Mouse (Mus musculus) embryonic facial prominence, embryonic 13.5 days (tissue): ENCODE measurements around the gene Ggct. TPM values are rescaled to one million over a fixed set of nuclear protein-coding genes. Genes with fewer than 3 reads are reported as not detected.

ENCODE experiments used
- ATAC-seq: fragments of 200-750 bp; cut with Nextera tagmentation; 2 replicates; pipeline ENCODE4 v1.8.0; 2017; ENCODE audit warnings: low read depth; ENCODE audit not compliant: insufficient number of reproducible peaks, insufficient read depth, low FRiP score, low TSS enrichment
- H3K27ac ChIP-seq: fragments of 300-500 bp; sonication (generic); 2 replicates; pipeline ENCODE4 v1.5.1; 2015; ENCODE audit warnings: moderate library complexity, mild to moderate bottlenecking, inconsistent platforms
- H3K27me3 ChIP-seq: fragments of 300-500 bp; sonication (generic); 2 replicates; pipeline ENCODE4 v1.6.1; 2015; ENCODE audit warnings: mild to moderate bottlenecking, inconsistent platforms
- H3K36me3 ChIP-seq: fragments of 300-500 bp; sonication (generic); 2 replicates; pipeline ENCODE4 v1.6.1; 2015; ENCODE audit warnings: mild to moderate bottlenecking, inconsistent platforms
- H3K4me1 ChIP-seq: fragments of 300-500 bp; sonication (generic); 2 replicates; pipeline ENCODE4 v1.6.1; 2015; ENCODE audit warnings: inconsistent platforms
- H3K4me2 ChIP-seq: fragments of 300-500 bp; sonication (generic); 2 replicates; pipeline ENCODE4 v1.6.1; 2015; ENCODE audit warnings: moderate library complexity, mild to moderate bottlenecking, inconsistent platforms
- H3K4me3 ChIP-seq: fragments of 300-500 bp; sonication (generic); 2 replicates; pipeline ENCODE4 v1.5.1; 2015; ENCODE audit warnings: mild to moderate bottlenecking, inconsistent platforms
- H3K9ac ChIP-seq: fragments of 300-500 bp; sonication (generic); 2 replicates; pipeline ENCODE4 v1.6.1; 2015; ENCODE audit warnings: mild to moderate bottlenecking, inconsistent platforms
- H3K9me3 ChIP-seq: fragments of 300-500 bp; sonication (generic); 2 replicates; pipeline ENCODE4 v1.6.1; 2016; ENCODE audit warnings: inconsistent platforms
- WGBS: fragments of 180-500 bp; shearing (Covaris S2); methylation state at CpG from one replicate; pipeline ENCODE4 v1.1.7; 2015; ENCODE audit warnings: mixed read lengths; 5-methylcytosine and 5-hydroxymethylcytosine counted together
- polyA plus RNA-seq: library from polyadenylated mRNA; unstranded; fragments of >200 nt; fragmentation: Nextera tagmentation; extraction: Ambion mirVana; gene quantifications from 2 replicates; pipeline ENCODE4 v1.2.1, GENCODE M21; 2015

The Ggct gene
- polyA plus RNA-seq, 1 experiment from 2014 or later: 9.9 TPM

- Histone ChIP-seq H3K27ac (no peak overlapping the region), H3K9me3 (no peaks in the 10 kb centered on the region), H3K4me2 (no peak overlapping the region), H3K36me3 (0 out of 2 replicates have a peak, but pooled peaks cover 2% of the 10 kb centered on the region), H3K27me3 (peaks cover 26% of the 10 kb centered on the region), H3K9ac (no peak overlapping the region), H3K4me3 (no peak overlapping the region), H3K4me1 (peaks cover 19% of the 10 kb centered on the region)
- WGBS: 83% methylated on average over 4 of the region's 4 CpGs
- ATAC-seq: no peak
Measured at GRCm38 (mm10) chr6:54946241-54946953, 46.4 kb downstream of the Ggct start.

- peaks cover 28% of the 10 kb centered on the region for H3K4me1 ChIP-seq
- peaks cover 26% of the 10 kb centered on the region for H3K27me3 ChIP-seq
- ATAC-seq: no peak
- no peak overlapping the region for H3K9ac ChIP-seq
- no peak overlapping the region for H3K4me3 ChIP-seq
- no peak overlapping the region for H3K4me2 ChIP-seq
- 0 out of 2 replicates have a peak, but pooled peaks cover 2% of the 10 kb centered on the region for H3K36me3 ChIP-seq
- no peak overlapping the region for H3K27ac ChIP-seq
- 81% methylated on average over 16 of the region's 16 CpGs for WGBS
- H3K9me3 ChIP-seq: no peaks in the 10 kb centered on the region
Measured at GRCm38 (mm10) chr6:54944551-54944950, 48.2 kb downstream of the Ggct start.

GRCm38 (mm10) chr6:54943753-54944152, 49.0 kb downstream of the Ggct start:
- Histone ChIP-seq H3K27me3 (peaks cover 26% of the 10 kb centered on the region), H3K4me1 (peaks cover 28% of the 10 kb centered on the region), H3K9me3 (no peaks in the 10 kb centered on the region), H3K4me3 (no peak overlapping the region), H3K9ac (no peak overlapping the region), H3K4me2 (peak overlapping the region; percentile 31), H3K27ac (no peak overlapping the region), H3K36me3 (0 out of 2 replicates have a peak, but pooled peaks cover 2% of the 10 kb centered on the region)
- 48% methylated on average over 24 of the region's 24 CpGs for WGBS
- ATAC-seq: no peak

GRCm38 (mm10) chr6:54943292-54943691, 49.5 kb downstream of the Ggct start:
- Histone ChIP-seq H3K4me1 (peaks cover 28% of the 10 kb centered on the region), H3K27ac (no peak overlapping the region), H3K27me3 (peaks cover 26% of the 10 kb centered on the region), H3K4me2 (no peak overlapping the region), H3K36me3 (0 out of 2 replicates have a peak, but pooled peaks cover 2% of the 10 kb centered on the region), H3K9me3 (no peaks in the 10 kb centered on the region), H3K4me3 (no peak overlapping the region), H3K9ac (no peak overlapping the region)
- WGBS: 70% methylated on average over 16 of the region's 16 CpGs
- ATAC-seq: no peak

GRCm38 (mm10) chr6:54941149-54941548, 51.6 kb downstream of the Ggct start:
- no peak overlapping the region for H3K4me3 ChIP-seq
- H3K4me2 ChIP-seq: no peak overlapping the region

GRCm38 (mm10) chr6:54940126-54940525, 52.6 kb downstream of the Ggct start:
- H3K9me3 ChIP-seq: no peaks in the 10 kb centered on the region
- no peak overlapping the region for H3K9ac ChIP-seq
- H3K4me2 ChIP-seq: no peak overlapping the region
- H3K4me1 ChIP-seq: peaks cover 28% of the 10 kb centered on the region
- H3K27me3 ChIP-seq: peaks cover 26% of the 10 kb centered on the region
- H3K4me3 ChIP-seq: no peak overlapping the region
- no peak for ATAC-seq
- no peak overlapping the region for H3K27ac ChIP-seq
- 0 out of 2 replicates have a peak, but pooled peaks cover 2% of the 10 kb centered on the region for H3K36me3 ChIP-seq
- WGBS: 72% methylated on average over 7 of the region's 7 CpGs

More at GRCm38 (mm10) chr6:54941149-54941548, 51.6 kb downstream of the Ggct start:
- ATAC-seq: no peak
- 93% methylated on average over 6 of the region's 6 CpGs for WGBS
- Histone ChIP-seq H3K9me3 (no peaks in the 10 kb centered on the region), H3K4me1 (peaks cover 28% of the 10 kb centered on the region), H3K27me3 (peaks cover 26% of the 10 kb centered on the region), H3K9ac (no peak overlapping the region), H3K27ac (no peak overlapping the region), H3K36me3 (0 out of 2 replicates have a peak, but pooled peaks cover 2% of the 10 kb centered on the region)

GRCm38 (mm10) chr6:54939631-54940030, 53.1 kb downstream of the Ggct start:
- no peak overlapping the region for H3K9ac ChIP-seq
- no peak overlapping the region for H3K4me3 ChIP-seq
- H3K9me3 ChIP-seq: no peaks in the 10 kb centered on the region
- H3K27me3 ChIP-seq: peaks cover 21% of the 10 kb centered on the region
- H3K4me2 ChIP-seq: no peak overlapping the region
- H3K36me3 ChIP-seq: 0 out of 2 replicates have a peak, but pooled peaks cover 2% of the 10 kb centered on the region
- H3K4me1 ChIP-seq: peaks cover 28% of the 10 kb centered on the region
- no peak overlapping the region for H3K27ac ChIP-seq
- ATAC-seq: no peak
- 50% methylated on average over 4 of the region's 4 CpGs for WGBS

GRCm38 (mm10) chr6:54936496-54936895, 56.3 kb downstream of the Ggct start:
- WGBS: 66% methylated on average over 2 of the region's 2 CpGs
- no peak for ATAC-seq
- H3K27ac ChIP-seq: no peak overlapping the region
- H3K4me1 ChIP-seq: peaks cover 9% of the 10 kb centered on the region
- H3K27me3 ChIP-seq: no peaks in the 10 kb centered on the region
- H3K36me3 ChIP-seq: no peaks in the 10 kb centered on the region
- no peaks in the 10 kb centered on the region for H3K9me3 ChIP-seq
- H3K9ac ChIP-seq: no peak overlapping the region
- no peak overlapping the region for H3K4me3 ChIP-seq
- no peak overlapping the region for H3K4me2 ChIP-seq

- H3K4me3 ChIP-seq: no peak overlapping the region
- 66% methylated on average over 5 of the region's 5 CpGs for WGBS
- no peaks in the 10 kb centered on the region for H3K36me3 ChIP-seq
- peaks cover 3% of the 10 kb centered on the region for H3K4me1 ChIP-seq
- no peak overlapping the region for H3K9ac ChIP-seq
- no peaks in the 10 kb centered on the region for H3K9me3 ChIP-seq
- H3K4me2 ChIP-seq: no peak overlapping the region
- H3K27ac ChIP-seq: no peak overlapping the region
- no peak for ATAC-seq
- no peaks in the 10 kb centered on the region for H3K27me3 ChIP-seq
Measured at GRCm38 (mm10) chr6:54934930-54935329, 57.8 kb downstream of the Ggct start.

- no peaks in the 10 kb centered on the region for H3K36me3 ChIP-seq
- no peaks in the 10 kb centered on the region for H3K9me3 ChIP-seq
- H3K9ac ChIP-seq: no peak overlapping the region
- ATAC-seq: no peak
- no peaks in the 10 kb centered on the region for H3K27me3 ChIP-seq
- no peak overlapping the region for H3K4me2 ChIP-seq
- H3K4me3 ChIP-seq: no peak overlapping the region
- WGBS: 91% methylated on average over 8 of the region's 8 CpGs
- H3K4me1 ChIP-seq: no peaks in the 10 kb centered on the region
- no peak overlapping the region for H3K27ac ChIP-seq
Measured at GRCm38 (mm10) chr6:54934313-54934712, 58.4 kb downstream of the Ggct start.

- Histone ChIP-seq H3K9ac (no peak overlapping the region), H3K36me3 (no peaks in the 10 kb centered on the region), H3K27me3 (no peaks in the 10 kb centered on the region), H3K4me3 (no peak overlapping the region), H3K4me2 (no peak overlapping the region), H3K4me1 (no peaks in the 10 kb centered on the region), H3K9me3 (no peaks in the 10 kb centered on the region), H3K27ac (no peak overlapping the region)
- no peak for ATAC-seq
- WGBS: 81% methylated on average over 3 of the region's 3 CpGs
Measured at GRCm38 (mm10) chr6:54933866-54934265, 58.9 kb downstream of the Ggct start.

- no peak overlapping the region for H3K4me3 ChIP-seq
- no peak overlapping the region for H3K9ac ChIP-seq
- no peaks in the 10 kb centered on the region for H3K4me1 ChIP-seq
- no peaks in the 10 kb centered on the region for H3K9me3 ChIP-seq
- H3K27me3 ChIP-seq: no peaks in the 10 kb centered on the region
- no peak for ATAC-seq
- no peak overlapping the region for H3K4me2 ChIP-seq
- no peaks in the 10 kb centered on the region for H3K36me3 ChIP-seq
- 68% methylated on average over 5 of the region's 5 CpGs for WGBS
- H3K27ac ChIP-seq: no peak overlapping the region
Measured at GRCm38 (mm10) chr6:54933216-54933615, 59.5 kb downstream of the Ggct start.
